Mouse (Mus musculus): ENCODE data around the gene 1700113H08Rik.

The 1700113H08Rik gene

DNA sequence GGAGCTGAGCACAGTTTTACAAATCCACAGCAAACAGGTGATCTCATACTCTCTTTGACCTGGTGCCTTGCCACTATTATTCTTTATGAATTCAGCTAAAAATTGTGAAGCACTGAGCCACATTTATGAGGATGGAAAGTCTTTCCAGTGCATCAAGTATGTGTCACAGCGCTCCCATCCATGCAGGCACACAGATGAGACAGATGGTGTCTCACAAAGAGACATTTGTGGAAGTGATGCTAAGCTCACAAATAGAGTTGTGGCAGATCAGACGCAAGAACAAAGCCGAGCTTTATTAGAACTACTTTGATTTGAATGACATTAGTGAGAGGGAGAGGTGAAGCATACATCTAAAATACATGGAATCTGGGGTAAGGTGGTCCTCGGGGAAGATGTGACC lies 153.2 kb downstream of the 1700113H08Rik start:
- no peak for DNase-seq

DNA sequence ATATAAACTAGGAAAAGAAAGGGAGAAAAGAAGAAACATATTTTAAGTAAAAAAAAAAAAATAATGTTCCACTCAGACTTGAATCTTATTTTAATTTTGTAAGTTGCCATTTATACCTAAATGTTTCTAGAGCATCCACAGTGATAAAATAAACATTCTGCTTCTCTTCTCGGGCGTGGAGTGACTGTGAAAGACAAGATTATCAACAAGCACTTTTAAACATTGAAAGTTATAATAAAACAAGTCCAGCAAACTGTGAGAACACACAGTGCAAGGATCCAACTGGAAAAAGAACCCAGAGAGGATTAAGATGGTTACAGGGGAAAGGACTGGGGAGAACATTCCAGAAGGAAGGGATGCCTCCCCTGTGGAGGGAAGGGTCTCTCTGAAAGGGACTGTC lies 155.0 kb downstream of the 1700113H08Rik start:
- no peak for DNase-seq

DNA sequence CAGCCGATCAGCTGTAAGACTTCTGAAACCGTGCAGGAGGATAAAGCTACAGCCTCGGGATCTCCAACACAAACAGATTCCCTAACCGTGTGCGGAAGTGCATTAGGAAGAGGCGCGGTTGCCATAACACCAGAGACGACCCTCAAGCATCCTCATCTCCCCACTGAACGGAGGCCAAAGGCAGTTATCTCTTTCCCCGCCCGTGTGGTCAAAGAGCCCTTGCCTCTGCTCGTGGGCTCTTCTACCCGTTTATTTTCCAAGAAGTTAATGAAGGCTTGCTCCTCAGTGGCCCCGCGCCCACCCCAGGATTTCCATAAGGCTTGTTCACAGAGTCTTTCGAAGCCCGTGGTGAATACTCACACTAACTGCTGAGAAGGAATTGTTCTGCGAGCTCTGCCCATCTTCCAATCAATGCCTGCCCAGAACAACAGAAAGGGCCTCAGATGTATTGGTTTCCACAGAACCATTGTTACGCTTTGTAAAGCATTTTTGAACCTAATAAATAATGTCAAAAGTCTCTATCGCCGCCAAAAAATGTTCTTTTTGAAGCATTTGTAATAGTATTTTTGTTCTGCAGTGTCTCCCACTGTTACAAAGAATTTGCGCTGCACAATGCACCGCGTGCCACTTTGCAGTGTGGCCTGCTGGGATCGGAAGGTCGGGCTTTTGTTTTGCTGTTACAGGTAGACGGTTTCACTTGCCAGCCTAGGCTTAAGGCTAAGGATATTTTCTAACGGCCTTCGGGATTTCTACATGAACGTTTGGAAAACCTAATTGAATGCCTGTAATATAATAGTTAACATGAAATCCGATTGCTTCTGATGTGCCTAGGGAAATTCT lies 172.4 kb downstream of the 1700113H08Rik start:
- no peak for DNase-seq

DNA sequence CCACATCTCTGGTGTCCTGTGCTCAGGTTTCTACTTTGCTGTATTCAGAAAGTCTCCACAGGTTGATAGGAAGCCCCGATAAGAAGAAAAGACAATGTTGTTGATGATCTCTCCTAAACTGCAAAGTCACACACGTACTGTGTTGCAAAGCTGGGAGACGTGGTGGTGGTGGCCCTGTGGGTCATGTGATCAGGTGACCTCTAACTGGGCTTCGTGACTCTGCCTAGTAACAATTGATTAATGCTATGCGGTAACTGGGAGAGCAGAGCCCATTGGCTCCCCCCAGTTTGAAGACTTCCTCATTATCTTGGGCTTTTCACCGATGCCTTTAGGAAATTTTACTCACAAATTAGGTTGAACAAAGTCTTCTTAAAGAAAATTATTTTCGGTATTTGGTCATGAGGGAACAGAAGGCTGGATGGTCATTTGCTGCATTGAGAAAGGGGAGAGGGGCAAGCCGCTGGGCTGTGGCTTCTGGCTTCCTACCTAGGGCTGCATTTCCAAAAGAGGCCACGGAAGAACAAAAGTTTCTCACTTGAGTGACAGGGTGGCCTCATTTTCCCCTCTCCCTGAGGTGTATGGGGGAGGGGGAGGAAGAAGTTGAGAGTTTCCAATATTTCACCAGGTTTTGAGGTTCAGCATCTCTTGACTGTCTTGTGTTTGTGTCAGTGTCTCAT lies 181.6 kb downstream of the 1700113H08Rik start:
- no peak for DNase-seq

DNA sequence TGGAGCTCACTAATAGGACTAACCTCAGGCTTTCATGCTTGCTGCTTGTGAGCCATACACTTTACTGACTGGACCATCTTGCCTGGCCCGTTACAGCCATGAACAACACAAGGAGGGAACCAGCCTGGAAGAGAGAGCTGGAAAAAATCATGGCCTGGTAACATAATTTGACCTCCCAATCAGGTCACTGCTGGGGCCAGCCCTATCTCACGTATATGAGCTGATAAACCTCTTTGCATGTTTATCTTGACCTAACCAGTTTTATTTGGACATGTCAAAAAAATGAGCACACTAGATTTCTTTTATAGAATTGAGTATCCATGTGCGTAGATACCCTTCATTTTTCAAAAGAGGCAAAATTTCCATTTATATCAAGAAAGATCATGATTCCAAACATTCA lies 213.9 kb downstream of the 1700113H08Rik start:
- DNase-seq = no peak

DNA sequence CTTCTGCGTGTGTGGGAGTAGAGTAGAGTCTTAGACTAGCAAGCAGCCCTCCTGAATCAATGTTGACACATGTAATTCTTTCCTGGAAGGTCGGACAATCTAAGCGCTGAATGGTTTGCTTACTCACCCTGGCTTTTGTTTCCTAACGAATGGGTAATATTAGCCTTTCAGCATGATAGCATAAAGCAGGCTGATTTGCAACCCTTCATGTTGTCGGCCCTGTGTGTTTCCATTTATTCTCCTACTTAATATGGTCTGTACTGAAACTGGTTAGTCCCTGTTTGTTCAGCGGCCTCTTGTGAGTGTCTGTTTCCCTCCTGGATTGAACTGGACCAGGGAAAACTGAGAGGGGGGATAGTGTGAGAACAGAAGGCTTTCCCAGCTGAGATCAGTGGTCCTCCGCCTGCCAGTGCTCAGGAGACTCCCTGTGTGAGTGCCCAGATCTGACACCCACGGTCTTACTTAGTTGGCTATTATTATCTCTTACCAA lies 214.3 kb downstream of the 1700113H08Rik start:
- no peak for DNase-seq

DNA sequence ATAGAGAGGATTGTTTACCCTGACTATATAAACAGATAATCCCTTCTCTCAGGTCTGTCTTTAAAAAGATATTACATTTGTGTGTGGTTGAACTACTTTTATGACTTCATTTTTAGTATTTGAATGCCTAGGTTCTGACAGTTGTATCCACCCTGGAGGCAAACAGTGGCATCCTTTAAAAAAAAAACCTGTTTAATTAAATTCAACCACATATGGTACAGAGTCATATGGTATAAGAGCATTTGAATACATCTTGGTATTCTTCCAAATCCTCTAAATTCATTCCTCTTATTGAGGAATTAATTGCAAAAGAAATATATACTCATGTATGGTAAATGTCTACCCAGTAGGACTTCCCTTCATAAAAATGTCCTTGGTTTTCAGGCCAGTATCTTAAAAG lies 217.2 kb downstream of the 1700113H08Rik start:
- no peak for DNase-seq

Measured in kidney, postnatal 10 days (tissue).